Mouse (Mus musculus) layer of hippocampus, postnatal 14 days (tissue): ENCODE data around the gene Gm10309. TPM values are rescaled to one million over a fixed set of nuclear protein-coding genes. Genes with fewer than 3 reads are reported as not detected.
A peak's percentile ranks its signal among the peaks of the same experiment; 100 is the strongest.

Source experiments
- DNase-seq, 2 experiments: peaks; one replicate each; pipeline ENCODE4 v3.0.0; 2021 to 2022; ENCODE audit warnings: low spot score in 2 of 2, mixed read lengths in 1 of 2
- total RNA-seq, 2 experiments: library from RNA; stranded (reverse); gene quantifications; 2 replicates each; pipeline ENCODE4 v1.2.3; 2021

Gm10309 gene
- total RNA-seq, 2 experiments from 2014 or later, result not detected

DNA sequence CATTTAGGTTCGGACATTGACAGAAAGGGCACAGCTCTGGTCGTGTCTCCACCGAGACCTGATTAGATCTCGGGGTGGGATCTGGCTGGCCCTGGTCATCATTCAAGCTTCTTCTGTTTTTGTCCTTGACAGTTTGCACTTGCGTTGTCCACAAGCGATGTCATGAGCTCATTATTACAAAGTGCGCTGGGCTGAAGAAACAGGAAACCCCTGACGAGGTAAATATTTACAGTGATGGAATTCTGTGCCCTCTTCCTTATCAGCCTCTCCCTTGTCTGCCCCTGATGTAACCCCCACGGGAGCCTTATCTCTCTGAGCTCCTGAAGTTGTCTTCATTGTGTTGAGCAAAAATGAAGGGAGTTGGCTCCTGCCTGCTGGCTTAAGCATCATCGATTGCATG, 28.4 kb downstream of the Gm10309 start:
- no peak for DNase-seq

DNA sequence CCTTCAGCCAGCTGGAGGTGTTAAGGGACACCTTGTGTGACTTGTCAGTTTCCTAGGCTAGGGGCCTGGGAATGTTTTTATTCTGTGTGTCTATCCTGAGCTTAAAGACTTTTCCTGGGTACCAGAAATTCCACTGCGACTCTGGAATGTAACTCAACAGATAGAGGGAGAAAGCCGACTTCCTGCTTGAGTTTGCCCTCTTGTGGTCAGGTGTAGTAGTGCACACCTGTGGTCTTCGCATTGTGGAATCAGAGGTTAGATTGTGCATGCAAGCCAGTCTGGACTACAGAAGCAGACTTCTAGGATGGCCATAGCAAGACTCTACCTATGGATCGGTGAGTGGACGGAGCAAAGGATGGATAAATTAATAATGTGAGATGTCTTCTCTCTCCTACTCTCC, 33.3 kb downstream of the Gm10309 start:
- no peak for DNase-seq

DNA sequence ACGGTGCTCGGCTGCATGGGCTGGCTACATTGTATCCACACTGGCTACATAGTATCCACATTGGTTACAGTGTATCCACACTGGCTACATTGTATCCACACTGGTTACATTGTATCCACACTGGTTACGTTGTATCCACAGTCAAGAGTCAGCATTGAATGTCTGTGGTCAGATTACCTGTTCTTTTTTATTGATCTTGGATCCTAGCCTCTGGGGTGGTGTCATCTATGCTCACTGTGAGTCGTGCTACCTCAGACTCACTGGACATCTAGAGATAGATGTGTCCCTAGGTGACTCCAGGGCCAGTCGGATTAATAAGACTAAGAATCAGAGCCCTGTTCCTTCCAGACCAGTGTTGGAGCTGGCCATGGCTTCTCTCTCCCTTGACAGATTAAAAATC, 34.9 kb downstream of the Gm10309 start:
- no peak for DNase-seq

DNA sequence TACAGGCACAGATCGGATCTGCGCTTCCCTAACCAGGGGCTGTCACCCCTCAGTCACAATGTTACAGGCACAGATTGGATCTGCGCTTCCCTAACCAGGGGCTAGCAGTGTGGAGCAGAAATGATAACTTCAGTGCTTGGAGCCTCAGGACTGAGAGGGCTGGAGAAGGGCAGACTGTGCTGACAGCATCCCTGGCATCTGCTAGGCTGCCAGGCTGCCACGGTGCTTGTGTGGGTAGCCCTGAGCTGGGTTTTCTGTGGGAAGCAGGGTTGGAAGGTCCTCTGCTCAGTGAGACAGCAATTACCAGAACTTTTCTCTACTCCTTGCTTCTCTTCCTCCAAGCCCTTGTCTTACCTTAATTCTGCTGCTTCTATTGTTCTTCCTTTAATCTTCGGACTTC, 37.1 kb downstream of the Gm10309 start:
- no peak for DNase-seq

DNA sequence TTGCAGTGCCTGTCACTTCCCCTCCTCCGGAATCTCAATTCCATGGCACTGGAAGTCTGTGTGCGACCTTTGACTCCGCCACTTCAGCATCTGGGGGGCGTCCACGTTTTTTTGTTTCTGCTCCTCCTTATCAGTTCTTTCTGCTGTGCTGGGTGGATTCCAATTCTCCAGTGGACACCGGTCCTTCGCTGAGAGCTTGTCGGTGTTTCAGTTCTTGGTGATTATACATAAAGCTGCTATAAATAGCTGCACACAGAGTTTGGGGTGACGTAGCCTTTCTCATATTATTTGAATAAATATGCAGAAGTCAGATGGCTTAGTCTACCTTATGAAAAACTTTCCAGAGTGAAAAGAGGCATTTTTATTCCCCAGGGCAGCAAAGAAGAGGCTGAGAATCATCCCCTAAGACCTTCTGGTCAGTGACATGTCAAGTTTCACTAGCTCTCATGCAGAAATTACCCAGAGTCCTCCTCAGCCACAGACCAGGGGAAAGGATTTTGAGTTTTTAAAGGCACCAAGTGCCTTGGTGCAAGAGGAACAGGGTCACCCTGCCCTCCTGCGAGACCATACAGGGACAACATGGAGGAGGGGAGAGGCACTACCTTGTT, 37.6 kb downstream of the Gm10309 start:
- DNase-seq, result no peak

GRCm38 (mm10) chr17:86466871-86467270, 38.2 kb downstream of the Gm10309 start:
- no peak for DNase-seq

GRCm38 (mm10) chr17:86466412-86466811, 38.6 kb downstream of the Gm10309 start:
- no peak for DNase-seq

DNA sequence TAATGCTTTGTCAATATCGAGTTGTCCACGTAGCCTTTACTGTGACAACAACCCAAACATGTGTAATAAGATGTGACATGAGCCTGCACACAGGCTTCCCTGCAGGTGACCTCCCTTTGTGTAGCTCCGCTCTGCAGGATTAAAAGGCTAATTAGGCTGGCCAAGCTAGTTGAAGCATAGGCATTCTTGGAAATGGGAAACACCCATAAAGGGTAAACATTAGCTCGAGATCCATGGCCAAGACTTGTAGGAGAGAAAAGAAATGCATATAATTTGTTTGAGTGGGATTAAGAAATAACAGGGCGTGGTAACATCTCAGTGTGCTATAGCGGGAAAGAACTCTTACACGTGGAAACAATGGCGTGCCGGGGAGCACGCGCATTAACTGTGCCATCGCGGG, 39.2 kb downstream of the Gm10309 start:
- DNase-seq, result no peak

GRCm38 (mm10) chr17:86464689-86465363, 40.2 kb downstream of the Gm10309 start:
- peak; percentile 72 to 84 for DNase-seq

DNA sequence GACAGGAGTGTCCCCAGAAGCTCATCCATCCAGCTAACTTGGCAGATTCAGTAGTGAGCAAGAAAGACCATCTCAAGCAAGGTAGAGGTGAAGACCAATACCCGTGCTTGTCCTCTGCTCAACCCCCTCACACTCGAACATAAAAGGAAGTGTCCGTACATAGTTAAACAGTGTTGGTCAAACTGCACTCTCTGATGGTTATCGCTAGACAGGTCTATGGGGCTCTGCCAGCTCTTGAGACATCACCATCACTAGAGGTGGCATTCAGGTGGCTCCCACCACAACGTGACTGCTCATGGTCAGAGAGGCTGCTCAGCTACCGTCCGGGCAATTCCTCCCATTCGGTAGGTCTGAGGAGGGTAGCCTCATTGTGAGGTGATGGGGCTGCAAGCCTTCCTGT, 40.8 kb downstream of the Gm10309 start:
- DNase-seq, result no peak

- DNase-seq, result no peak
Measured at GRCm38 (mm10) chr17:86463369-86463768, 41.7 kb downstream of the Gm10309 start.

GRCm38 (mm10) chr17:86460645-86461430, 44.2 kb downstream of the Gm10309 start:
- DNase-seq, result no peak

GRCm38 (mm10) chr17:86458302-86458980, 46.6 kb downstream of the Gm10309 start:
- DNase-seq, result no peak

DNA sequence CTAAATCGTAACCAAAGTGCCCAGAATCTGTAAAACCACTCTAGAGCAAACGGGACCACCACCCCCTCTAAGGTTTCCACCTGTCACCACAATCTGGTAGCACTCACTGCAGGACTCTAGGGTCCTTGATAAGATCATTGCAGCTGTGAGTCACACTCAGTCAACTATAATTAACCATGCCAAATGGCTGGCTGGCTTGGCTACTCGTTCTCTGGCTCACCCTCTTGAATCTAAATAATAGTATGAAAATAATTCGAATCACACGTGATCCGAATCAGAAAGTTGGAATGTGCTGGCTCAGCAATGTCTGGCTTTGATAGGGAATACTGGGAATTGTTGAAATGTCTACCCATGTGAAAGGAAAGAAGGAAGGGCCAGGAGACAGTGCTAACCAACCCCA, 48.5 kb downstream of the Gm10309 start:
- no peak for DNase-seq

DNA sequence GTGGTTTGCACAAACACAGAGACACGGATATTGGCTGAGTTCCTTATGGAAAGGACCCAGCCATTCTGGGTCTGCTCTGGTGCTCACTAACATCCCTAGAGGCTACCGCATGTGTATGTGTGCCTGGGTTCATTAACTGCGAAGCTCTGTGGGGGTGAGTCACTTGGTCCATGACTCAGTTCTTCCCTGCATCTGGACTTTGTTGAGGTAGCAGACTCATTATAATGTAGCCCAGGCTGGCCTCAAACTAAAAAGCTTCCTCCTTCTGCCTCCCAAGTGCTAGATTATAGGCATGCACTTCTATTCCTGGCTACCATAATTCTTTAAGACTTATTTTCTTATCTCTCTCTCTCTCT, 50.7 kb downstream of the Gm10309 start:
- no peak for DNase-seq

DNA sequence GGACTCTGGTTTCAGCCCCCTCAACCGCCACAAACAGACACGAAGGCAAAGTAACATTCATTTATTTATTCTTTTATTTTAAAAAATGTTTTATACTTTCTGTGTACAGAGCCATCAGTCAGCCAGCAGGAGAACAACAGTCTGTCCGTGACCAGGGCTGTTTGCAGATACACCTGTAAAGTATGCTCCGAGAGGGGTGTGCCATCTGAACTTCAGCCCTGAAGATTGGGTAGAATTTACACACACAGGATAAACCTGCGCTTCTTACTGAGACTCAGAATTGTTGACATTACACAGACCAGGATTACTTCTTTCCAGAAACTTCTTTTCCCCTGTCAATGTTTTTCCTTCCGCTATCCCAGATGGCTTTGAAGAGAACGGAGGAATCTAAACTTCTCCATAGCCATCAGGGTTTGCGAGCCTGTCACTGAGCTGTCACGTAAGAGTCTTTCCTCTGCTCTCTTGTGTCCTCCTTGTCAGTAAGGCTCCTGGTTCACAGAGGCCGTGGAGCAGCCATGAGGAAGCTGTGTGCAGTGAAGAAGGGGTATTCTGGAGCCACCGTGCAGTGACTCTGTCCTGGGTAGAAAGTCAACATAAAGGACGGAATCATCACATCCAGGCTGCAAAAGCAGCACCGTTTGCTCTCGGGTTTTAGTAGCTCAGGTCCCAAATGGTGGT, 51.2 kb downstream of the Gm10309 start:
- no peak for DNase-seq

DNA sequence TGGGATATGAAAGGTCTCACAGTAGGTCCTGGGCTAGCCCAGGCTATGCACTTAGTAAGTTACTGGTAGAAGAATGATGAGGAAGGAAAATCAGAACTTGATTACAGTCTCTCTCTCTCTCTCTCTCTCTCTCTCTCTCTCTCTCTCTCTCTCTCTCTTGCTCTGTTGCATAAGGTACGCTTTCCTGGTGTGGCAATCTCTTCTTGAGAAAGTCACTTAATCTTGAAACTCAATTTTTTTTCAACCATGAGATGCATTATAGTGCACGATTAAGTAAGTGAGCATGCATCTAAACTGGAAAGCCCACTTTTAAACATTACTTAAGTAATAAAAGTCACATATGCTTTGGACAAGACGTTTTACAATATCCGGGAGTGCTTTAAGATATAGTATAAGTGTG, 52.1 kb downstream of the Gm10309 start:
- no peak for DNase-seq
